Mouse (Mus musculus): ENCODE results near the gene Eral1.
"Not testable (repeated sequence)": the region's sequence is repeated elsewhere in the genome, so short reads cannot be mapped to it uniquely, and the experiment has no call there.

Gene Eral1

GRCm38 (mm10) chr11:78086925-78087479 lies 6.8 kb upstream of the Eral1 start:
- DNase-seq = no peak

- DNase-seq = no peak
These were observed 3.4 kb upstream of the Eral1 start for GRCm38 (mm10) chr11:78083595-78083994.

- DNase-seq = no peak
These were observed 5.5 kb downstream of the Eral1 start for GRCm38 (mm10) chr11:78074666-78075065.

- DNase-seq = no peak
These were observed 5.9 kb downstream of the Eral1 start for GRCm38 (mm10) chr11:78074277-78074652.

GRCm38 (mm10) chr11:78073577-78074276 lies 6.5 kb downstream of the Eral1 start:
- DNase-seq = no peak

- no peak for DNase-seq
These were observed 7.6 kb downstream of the Eral1 start for GRCm38 (mm10) chr11:78072425-78073130.

GRCm38 (mm10) chr11:78071938-78072337 lies 8.2 kb downstream of the Eral1 start:
- no peak for DNase-seq

GRCm38 (mm10) chr11:78069646-78070045 lies 10.5 kb downstream of the Eral1 start:
- no peak for DNase-seq

GRCm38 (mm10) chr11:78069130-78069529 lies 11.1 kb downstream of the Eral1 start:
- no peak for DNase-seq

- DNase-seq = no peak
These were observed 12.6 kb downstream of the Eral1 start for GRCm38 (mm10) chr11:78067566-78067965.

- DNase-seq = no peak
These were observed 13.5 kb downstream of the Eral1 start for GRCm38 (mm10) chr11:78066641-78067040.

- no peak for DNase-seq
These were observed 14.3 kb downstream of the Eral1 start for GRCm38 (mm10) chr11:78065906-78066305.

GRCm38 (mm10) chr11:78062563-78062962 lies 17.6 kb downstream of the Eral1 start:
- DNase-seq = no peak

GRCm38 (mm10) chr11:78059833-78060757 lies 20.1 kb downstream of the Eral1 start:
- peak; percentile 32 to 55 for DNase-seq

- DNase-seq = no peak
These were observed 23.2 kb downstream of the Eral1 start for GRCm38 (mm10) chr11:78056946-78057345.

GRCm38 (mm10) chr11:78053078-78053477 lies 27.1 kb downstream of the Eral1 start:
- DNase-seq = no peak

- DNase-seq = not testable (repeated sequence)
These were observed 31.5 kb downstream of the Eral1 start for GRCm38 (mm10) chr11:78048637-78049036.

GRCm38 (mm10) chr11:78044758-78045251 lies 35.4 kb downstream of the Eral1 start:
- peak; percentile 24 to 25 for DNase-seq

- DNase-seq = not testable (repeated sequence)
These were observed 37.8 kb downstream of the Eral1 start for GRCm38 (mm10) chr11:78042290-78042870.

- no peak for DNase-seq
These were observed 39.3 kb downstream of the Eral1 start for GRCm38 (mm10) chr11:78040878-78041277.

- peak; percentile 30 to 63 for DNase-seq
These were observed 42.1 kb downstream of the Eral1 start, which contains the start of gene Flot2 for GRCm38 (mm10) chr11:78037831-78038752. Gene Flot2 (plus strand): TSS chr11:78037931.
